Mouse (Mus musculus) c-Kit-positive CD71-negative TER-119-negative erythroid progenitor cells, embryonic 14.5 days (primary cell): ENCODE data around the gene Olfr1282.
"Not testable (repeated sequence)": the region's sequence is repeated elsewhere in the genome, so short reads cannot be mapped to it uniquely, and the experiment has no call there.

ENCODE experiments used
- DNase-seq: peaks from one replicate; pipeline ENCODE4 v3.0.0-alpha.2; 2013; ENCODE audit warnings: low read depth

Gene Olfr1282

DNA sequence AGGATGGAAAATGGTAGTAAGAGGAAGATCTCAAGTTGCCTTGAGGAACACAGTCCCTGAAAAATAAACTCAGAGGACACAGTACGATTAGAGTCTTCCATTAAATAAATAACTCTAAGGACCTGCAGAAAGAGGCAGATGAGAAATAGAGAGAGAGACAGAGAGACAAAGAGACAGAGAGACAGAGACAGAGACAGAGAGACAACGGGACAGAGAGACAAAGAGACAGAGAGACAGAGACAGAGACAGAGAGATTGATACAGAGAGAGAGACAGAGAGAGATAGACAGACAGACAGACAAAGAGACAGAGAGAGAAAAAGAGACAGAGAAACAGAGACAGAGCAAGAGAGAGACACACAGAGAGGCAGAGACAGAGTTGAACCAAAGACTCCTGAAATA is at the start of gene Olfr1282:
TSS of gene Olfr1282 (minus strand) at position 101 of the 400 bp plus-strand sequence.
- DNase-seq = no peak

DNA sequence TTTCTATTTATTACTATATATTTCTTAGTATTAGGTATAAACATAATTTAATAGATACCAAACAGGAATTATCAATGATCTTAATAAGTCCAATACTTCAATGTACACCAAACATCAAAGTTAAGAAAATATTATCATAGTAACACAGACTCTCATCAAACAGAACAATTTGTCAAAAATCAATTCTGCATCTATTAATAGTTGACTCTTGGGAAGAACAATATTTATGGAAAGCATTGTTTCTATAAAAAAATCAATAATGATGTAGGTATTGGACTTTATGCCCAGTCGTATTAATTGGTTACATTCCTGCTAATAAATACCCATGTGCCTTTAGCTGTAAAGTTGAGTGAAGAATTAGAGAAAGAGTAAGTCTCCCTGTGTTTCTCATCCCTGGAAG is 39.3 kb upstream of the Olfr1282 start, which contains the start of gene Olfr1284:
TSS of gene Olfr1284 (plus strand) at position 301 of the 400 bp plus-strand sequence.
- DNase-seq = no peak

DNA sequence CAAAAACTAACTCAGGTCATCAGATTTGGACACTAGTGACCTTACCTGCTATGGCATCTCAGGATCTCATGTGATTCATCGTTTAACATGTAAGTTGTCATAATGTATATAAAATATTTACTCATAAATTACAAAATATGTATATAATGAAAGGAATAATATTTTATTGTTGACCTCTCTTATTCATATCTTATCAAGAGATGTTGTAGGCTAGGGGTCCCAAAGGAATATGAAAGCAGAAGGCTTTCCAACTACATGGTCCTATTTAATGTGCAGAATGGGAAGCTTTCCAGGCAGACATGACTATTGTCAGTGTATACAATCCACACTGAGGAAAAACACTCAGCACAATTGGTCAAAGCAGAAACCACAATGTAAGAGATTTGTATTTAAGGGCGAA is 30.6 kb upstream of the Olfr1282 start, which contains the start of gene Olfr1283:
TSS of gene Olfr1283 (plus strand) at position 301 of the 400 bp plus-strand sequence.
- no peak for DNase-seq

DNA sequence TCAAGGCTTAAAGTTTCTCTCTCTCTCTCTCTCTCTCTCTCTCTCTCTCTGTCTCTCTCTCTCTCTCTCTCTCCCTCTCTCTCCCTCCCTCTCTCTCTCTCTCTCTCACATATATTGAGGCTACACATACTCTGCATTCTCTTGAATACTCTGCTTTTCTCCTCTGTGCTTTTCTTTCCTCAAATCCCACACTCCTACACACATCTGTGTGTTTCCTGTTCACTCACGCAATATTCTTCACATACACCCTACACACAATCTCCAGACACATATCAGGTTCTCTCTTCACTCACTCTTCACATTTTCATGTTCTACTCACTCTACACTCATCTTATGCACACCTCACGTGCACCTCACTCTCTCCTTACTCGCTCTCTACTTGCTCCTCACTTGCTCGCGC is 2.2 kb downstream of the Olfr1282 start:
- DNase-seq = not testable (repeated sequence)

DNA sequence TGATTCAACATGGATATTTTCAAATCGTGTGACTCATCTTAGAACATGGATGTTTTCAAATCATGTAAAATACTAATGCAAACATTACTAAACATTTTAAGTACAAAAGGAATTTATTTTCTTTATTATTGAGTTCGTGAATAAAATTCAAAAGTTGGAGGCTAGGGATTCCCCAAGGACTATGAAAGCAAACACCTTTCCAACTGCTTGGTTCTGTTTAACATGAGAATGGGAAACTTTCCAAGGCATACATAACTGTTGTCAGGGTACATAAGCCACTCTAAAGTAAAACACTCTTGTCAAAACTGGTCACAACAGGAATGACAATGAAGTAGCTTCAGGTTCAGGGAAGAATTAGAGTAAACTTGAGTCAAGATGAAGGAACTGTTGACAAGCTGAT is 9.7 kb downstream of the Olfr1282 start, which contains the start of gene Olfr1281:
TSS of gene Olfr1281 (plus strand) at position 301 of the 400 bp plus-strand sequence.
- no peak for DNase-seq

DNA sequence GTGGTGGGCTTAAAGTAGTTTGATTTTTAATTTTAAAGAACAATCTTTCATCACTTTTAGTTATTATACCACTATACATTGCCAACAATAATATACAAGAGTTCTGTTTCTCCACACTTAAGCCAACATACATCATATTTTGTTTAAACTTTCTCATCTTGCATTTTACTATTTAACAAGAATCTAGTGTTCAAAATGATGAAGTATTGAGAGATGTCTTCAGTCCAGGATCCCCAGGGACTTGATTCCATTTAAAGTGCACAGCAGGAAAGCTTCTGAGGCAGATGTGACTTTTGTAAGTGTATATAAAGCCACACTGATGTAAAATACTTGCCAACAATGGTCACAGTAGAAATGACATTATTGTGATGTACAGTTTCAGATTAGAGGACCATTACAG is 22.2 kb downstream of the Olfr1282 start, which contains the start of gene Olfr1280:
TSS of gene Olfr1280 (plus strand) at position 301 of the 400 bp plus-strand sequence.
- no peak for DNase-seq

DNA sequence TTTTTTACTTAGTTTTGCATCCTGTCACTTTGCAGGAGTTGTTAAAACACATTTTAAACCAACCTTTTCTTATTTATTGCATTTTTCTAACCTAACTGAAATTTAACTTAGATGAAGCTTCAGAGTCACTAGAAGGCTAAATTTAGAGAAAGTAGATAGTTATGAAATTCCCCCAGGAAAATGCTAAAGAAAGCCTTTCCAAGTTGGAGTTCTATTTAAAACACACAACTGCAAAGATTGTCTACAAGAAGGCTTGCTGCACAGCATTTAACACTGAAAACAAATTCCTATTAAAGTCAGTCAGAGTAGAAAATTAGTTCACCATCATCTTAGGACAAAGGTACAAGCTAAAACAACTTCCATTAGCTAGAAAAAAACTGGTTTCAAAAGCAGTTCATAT is 35.5 kb downstream of the Olfr1282 start, which contains the start of gene Olfr1279:
TSS of gene Olfr1279 (plus strand) at position 262 of the 400 bp plus-strand sequence.
- DNase-seq = no peak

DNA sequence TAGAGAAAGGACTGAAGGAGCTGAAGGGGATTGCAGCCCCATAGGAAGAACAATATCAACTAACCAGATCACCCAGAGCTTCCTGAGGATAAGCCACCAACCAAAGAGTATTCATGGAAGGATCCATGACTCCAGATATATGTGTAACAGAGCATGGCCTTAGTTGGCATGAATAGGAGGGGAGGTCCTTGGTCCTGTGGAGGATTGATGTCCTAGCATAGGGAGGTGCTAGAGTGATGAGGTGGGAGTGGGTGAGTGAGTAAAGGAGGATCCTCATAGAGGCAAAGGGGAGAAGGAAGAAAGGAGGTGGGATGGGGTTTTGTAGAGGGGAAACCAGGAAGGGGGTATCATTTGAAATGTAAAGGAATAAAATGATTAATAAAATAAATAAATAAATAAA is 37.3 kb downstream of the Olfr1282 start:
- no peak for DNase-seq

DNA sequence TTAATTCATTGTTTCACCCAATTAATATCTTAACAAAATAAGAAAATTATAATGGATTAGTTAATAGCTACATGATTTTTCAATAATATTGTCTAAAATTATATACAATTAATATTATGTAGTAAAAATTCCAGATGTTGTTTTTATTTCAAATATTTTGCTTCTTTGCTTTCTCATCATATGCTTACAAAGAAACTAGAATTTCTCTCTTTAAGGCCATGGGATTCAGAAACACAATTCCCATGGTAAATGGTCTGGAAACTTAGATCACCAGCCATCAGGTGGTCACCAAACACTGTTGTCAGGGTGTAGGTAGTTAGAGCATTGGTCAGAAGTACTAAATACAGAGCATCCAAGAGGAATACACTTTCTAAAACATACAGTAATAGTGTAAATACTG is 46.0 kb downstream of the Olfr1282 start, which contains the start of gene Olfr1278:
TSS of gene Olfr1278 (plus strand) at position 301 of the 400 bp plus-strand sequence.
- no peak for DNase-seq
